Mouse (Mus musculus) liver, postnatal 0 days (tissue): ENCODE results near the gene Ctnnbip1. TPM values are rescaled to one million over a fixed set of nuclear protein-coding genes. Genes with fewer than 3 reads are reported as not detected.

Source experiments
- ATAC-seq: fragments of 200-750 bp; cut with Nextera tagmentation; 2 replicates; pipeline ENCODE4 v1.8.0; 2017; ENCODE audit warnings: mild to moderate bottlenecking, moderate library complexity
- DNase-seq: peaks from one replicate; pipeline ENCODE4 v3.0.0-alpha.2; 2016
- H3K27ac ChIP-seq: fragments of 300-500 bp; sonication (generic); 2 replicates; pipeline ENCODE4 v1.5.1; 2014; ENCODE audit warnings: antibody characterized with exemption, moderate library complexity, mild to moderate bottlenecking, low read depth
- H3K27me3 ChIP-seq: fragments of 300-500 bp; sonication (generic); 2 replicates; pipeline ENCODE4 v1.6.1; 2014; ENCODE audit warnings: low read length, control low read depth, mixed read lengths; ENCODE audit not compliant: insufficient read depth
- H3K36me3 ChIP-seq: fragments of 300-500 bp; sonication (generic); replicated peaks from 2 replicates; pipeline ENCODE4 v1.6.1; 2014; ENCODE audit warnings: mild to moderate bottlenecking, control low read depth, low read length, moderate library complexity, mixed read lengths; ENCODE audit not compliant: insufficient read depth
- H3K4me1 ChIP-seq: fragments of 300-500 bp; sonication (generic); 2 replicates; pipeline ENCODE4 v1.6.1; 2014; ENCODE audit warnings: antibody characterized with exemption, mild to moderate bottlenecking, control low read depth; ENCODE audit not compliant: insufficient read depth
- H3K4me2 ChIP-seq: fragments of 300-500 bp; sonication (generic); 2 replicates; pipeline ENCODE4 v1.6.1; 2014; ENCODE audit warnings: low read depth, mild to moderate bottlenecking, low read length, moderate library complexity, mixed read lengths
- H3K4me3 ChIP-seq: fragments of 300-500 bp; sonication (generic); 2 replicates; pipeline ENCODE4 v1.5.1; 2014; ENCODE audit warnings: low read depth, low read length
- H3K9ac ChIP-seq: fragments of 300-500 bp; sonication (generic); replicated peaks from 2 replicates; pipeline ENCODE4 v1.6.1; 2014; ENCODE audit warnings: mild to moderate bottlenecking, moderate library complexity
- H3K9me3 ChIP-seq: fragments of 300-500 bp; sonication (generic); 2 replicates; pipeline ENCODE4 v1.6.1; 2016; ENCODE audit warnings: mild to moderate bottlenecking, control low read depth, low read length, mixed read lengths
- CTCF ChIP-seq: sonication (generic); IDR thresholded peaks from 2 replicates; pipeline ENCODE4 v1.5.1; 2016; ENCODE audit warnings: antibody characterized with exemption, low read depth
- EP300 ChIP-seq: IDR thresholded peaks from 2 replicates; pipeline ENCODE4 v1.6.1; 2016; ENCODE audit warnings: antibody characterized with exemption, low read depth, mild to moderate bottlenecking
- WGBS: fragments of 180-500 bp; shearing (Covaris S2); extraction: QIAGEN DNeasy Blood & Tissue Kit; methylation state at CpG from one replicate; pipeline ENCODE4 v1.1.7; 2014; ENCODE audit not compliant: insufficient replicate concordance; 5-methylcytosine and 5-hydroxymethylcytosine counted together
- polyA plus RNA-seq: library from polyadenylated mRNA; unstranded; fragments of >200 nt; fragmentation: Nextera tagmentation; extraction: Ambion mirVana; gene quantifications from 2 replicates; pipeline ENCODE4 v1.2.1, GENCODE M21; 2015

Gene Ctnnbip1
- polyA plus RNA-seq, 1 experiment from 2014 or later: 12.8 TPM

- no peaks in the 10 kb centered on the region for H3K36me3 ChIP-seq
- no peak overlapping the region for H3K4me2 ChIP-seq
- no peak overlapping the region for H3K27ac ChIP-seq
- 76% methylated on average over 9 of the region's 9 CpGs for WGBS
- no peak for ATAC-seq
- H3K27me3 ChIP-seq: no peaks in the 10 kb centered on the region
- 0 out of 2 replicates have a peak, but pooled peaks cover 3% of the 10 kb centered on the region for H3K9me3 ChIP-seq
- H3K4me1 ChIP-seq: no peaks in the 10 kb centered on the region
- no peak overlapping the region for H3K9ac ChIP-seq
- no peak for TF ChIP-seq EP300
- TF ChIP-seq CTCF: no peak
- H3K4me3 ChIP-seq: no peak overlapping the region
- no peak for DNase-seq
These were observed 77.0 kb downstream of the Ctnnbip1 start for GRCm38 (mm10) chr4:149594913-149595581.

- Histone ChIP-seq H3K4me3 (no peak overlapping the region), H3K4me1 (no peaks in the 10 kb centered on the region), H3K9me3 (no peaks in the 10 kb centered on the region), H3K27ac (no peak overlapping the region), H3K27me3 (no peaks in the 10 kb centered on the region), H3K9ac (no peak overlapping the region), H3K4me2 (no peak overlapping the region), H3K36me3 (no peaks in the 10 kb centered on the region)
- 68% methylated on average over 12 of the region's 12 CpGs for WGBS
- no peak for TF ChIP-seq EP300
- no peak for TF ChIP-seq CTCF
- DNase-seq (no peak), ATAC-seq (no peak)
These were observed 79.7 kb downstream of the Ctnnbip1 start for GRCm38 (mm10) chr4:149597641-149598208.

- TF ChIP-seq EP300 (no peak), CTCF (no peak)
- ATAC-seq (no peak), DNase-seq (no peak)
- Histone ChIP-seq H3K27me3 (no peaks in the 10 kb centered on the region), H3K4me3 (no peak overlapping the region), H3K4me2 (no peak overlapping the region), H3K36me3 (no peaks in the 10 kb centered on the region), H3K4me1 (no peaks in the 10 kb centered on the region), H3K9me3 (no peaks in the 10 kb centered on the region), H3K27ac (no peak overlapping the region), H3K9ac (no peak overlapping the region)
- 86% methylated on average over 6 of the region's 6 CpGs for WGBS
These were observed 81.5 kb downstream of the Ctnnbip1 start for GRCm38 (mm10) chr4:149599549-149599948.

- no peak overlapping the region for H3K9ac ChIP-seq
- H3K4me1 ChIP-seq: no peaks in the 10 kb centered on the region
- no peaks in the 10 kb centered on the region for H3K9me3 ChIP-seq
- H3K27me3 ChIP-seq: no peaks in the 10 kb centered on the region
- no peak overlapping the region for H3K4me2 ChIP-seq
- H3K27ac ChIP-seq: no peak overlapping the region
- ATAC-seq (no peak), DNase-seq (no peak)
- TF ChIP-seq CTCF (no peak), EP300 (no peak)
- no peak overlapping the region for H3K4me3 ChIP-seq
- 60% methylated on average over 4 of the region's 4 CpGs for WGBS
- no peaks in the 10 kb centered on the region for H3K36me3 ChIP-seq
These were observed 82.1 kb downstream of the Ctnnbip1 start for GRCm38 (mm10) chr4:149600130-149600529.

- TF ChIP-seq EP300 (no peak), CTCF (no peak)
- no peak for ATAC-seq
- Histone ChIP-seq H3K9me3 (no peaks in the 10 kb centered on the region), H3K4me2 (no peak overlapping the region), H3K9ac (no peak overlapping the region), H3K27ac (no peak overlapping the region), H3K4me1 (no peaks in the 10 kb centered on the region), H3K36me3 (no peaks in the 10 kb centered on the region), H3K27me3 (no peaks in the 10 kb centered on the region), H3K4me3 (no peak overlapping the region)
- no peak for DNase-seq
- WGBS: 32% methylated on average over 4 of the region's 4 CpGs
These were observed 83.4 kb downstream of the Ctnnbip1 start for GRCm38 (mm10) chr4:149601484-149601883.

- H3K4me3 ChIP-seq: no peak overlapping the region
- WGBS: 51% methylated on average over 7 of the region's 7 CpGs
- H3K36me3 ChIP-seq: no peaks in the 10 kb centered on the region
- H3K4me2 ChIP-seq: no peak overlapping the region
- no peaks in the 10 kb centered on the region for H3K4me1 ChIP-seq
- H3K27ac ChIP-seq: no peak overlapping the region
- DNase-seq: no peak
- H3K9ac ChIP-seq: no peak overlapping the region
- H3K9me3 ChIP-seq: no peaks in the 10 kb centered on the region
- no peak for ATAC-seq
- H3K27me3 ChIP-seq: no peaks in the 10 kb centered on the region
- no peak for TF ChIP-seq CTCF
These were observed 84.2 kb downstream of the Ctnnbip1 start for GRCm38 (mm10) chr4:149602236-149602635.
